Mouse (Mus musculus) kidney, postnatal 4 days (tissue): ENCODE measurements at regions not wholly inside any gene's neighbourhood (a gene's known extent, or its start where the extent isn't known, plus 50 kb on each side); places are given as distances from the start of the nearest gene placed in this dataset.

Experiments
- DNase-seq, 2 experiments: peaks; one replicate each; pipeline ENCODE4 v3.0.0; 2021; ENCODE audit warnings: mixed read lengths in 2 of 2

GRCm38 (mm10) chr3:15118634-15119356 is 213.3 kb downstream of the Gm9733 start:
- DNase-seq, result no peak

DNA sequence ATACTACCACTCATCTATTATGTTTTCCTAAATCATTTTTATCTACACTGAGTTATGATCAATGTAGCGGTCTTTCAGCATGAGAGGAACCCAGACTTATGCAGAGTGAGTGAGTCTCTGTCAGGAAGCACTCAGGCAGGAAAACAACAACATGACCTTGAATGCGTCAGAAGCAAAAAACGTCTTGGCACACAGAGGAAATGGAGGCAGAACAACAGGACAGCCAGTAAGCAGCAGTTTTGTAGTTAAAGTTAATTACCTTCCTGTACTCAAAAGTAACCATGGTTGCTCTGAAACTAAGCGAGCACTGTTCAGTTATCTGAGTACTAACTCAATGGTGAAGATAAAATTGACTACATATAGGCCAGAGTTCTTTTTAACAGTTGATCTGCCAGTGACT is 205.4 kb downstream of the Gm9733 start:
- no peak for DNase-seq

GRCm38 (mm10) chr3:15128370-15128769 is 203.7 kb downstream of the Gm9733 start:
- no peak for DNase-seq

DNA sequence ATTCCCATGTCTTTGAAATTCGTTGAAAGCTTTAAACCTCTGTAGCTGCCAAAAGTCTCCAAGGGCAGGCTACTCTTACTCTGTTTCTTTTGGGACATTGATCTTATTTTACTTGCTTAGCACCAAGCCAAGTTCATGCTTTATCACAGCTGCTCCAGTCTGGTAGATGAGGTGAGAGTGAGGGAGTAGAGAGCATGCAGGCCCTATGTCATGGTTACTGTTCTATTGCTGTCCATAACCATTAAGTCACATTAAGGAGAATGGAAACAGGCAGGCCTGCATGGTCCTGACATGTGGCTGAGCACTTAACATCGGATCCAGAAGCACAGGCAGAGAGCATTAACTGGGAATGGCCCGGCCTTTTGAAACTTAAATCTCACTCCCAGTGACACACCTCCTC is 203.1 kb downstream of the Gm9733 start:
- DNase-seq, result no peak

DNA sequence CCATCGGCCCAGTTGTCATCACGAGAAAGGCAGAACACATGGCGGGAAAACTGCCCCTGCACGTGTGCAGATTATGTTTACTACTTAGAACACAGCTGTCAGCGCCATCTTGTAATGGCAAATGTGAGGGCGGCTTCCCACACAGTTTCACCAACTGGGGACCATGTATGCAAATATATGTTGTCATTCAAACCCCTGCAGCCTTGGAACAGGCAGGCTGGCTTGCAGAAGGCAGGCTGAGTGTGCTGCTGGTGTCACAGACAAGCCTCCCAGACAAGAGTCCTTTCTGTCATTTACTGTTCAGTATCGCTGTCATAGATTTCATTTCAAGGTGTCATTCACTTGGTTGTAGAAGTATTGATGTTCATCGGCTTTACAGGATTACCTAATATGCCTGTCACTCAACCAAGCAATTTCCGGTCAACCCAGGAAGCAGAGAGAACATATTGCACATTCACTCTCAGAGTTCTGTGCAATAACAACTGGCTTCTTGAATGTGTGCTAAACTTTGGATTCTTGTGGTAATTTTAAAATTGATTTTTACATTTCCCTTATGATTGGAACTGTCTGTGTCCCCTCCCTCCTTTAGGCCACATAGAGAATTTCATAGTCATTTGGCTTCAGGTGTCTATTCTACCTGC is 202.3 kb downstream of the Gm9733 start:
- no peak for DNase-seq

DNA sequence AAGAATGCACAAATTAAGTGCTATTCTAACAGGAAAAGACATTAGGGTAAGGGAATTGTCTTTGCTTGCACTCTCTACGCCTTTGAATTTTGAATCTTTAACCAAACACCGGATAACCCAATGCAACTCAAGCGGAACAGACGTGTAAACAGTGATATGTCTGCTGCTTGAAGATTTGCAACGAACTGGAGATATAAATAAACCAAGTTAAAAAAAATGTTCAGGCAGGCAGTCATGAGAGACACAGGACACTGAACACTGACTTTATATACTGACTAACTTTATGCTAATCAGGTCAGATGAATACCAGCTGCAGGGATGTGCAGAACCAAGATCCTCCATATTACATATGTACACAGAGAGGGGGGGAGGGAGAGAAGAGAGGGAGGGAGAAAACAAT is 200.0 kb downstream of the Gm9733 start:
- DNase-seq, result no peak

DNA sequence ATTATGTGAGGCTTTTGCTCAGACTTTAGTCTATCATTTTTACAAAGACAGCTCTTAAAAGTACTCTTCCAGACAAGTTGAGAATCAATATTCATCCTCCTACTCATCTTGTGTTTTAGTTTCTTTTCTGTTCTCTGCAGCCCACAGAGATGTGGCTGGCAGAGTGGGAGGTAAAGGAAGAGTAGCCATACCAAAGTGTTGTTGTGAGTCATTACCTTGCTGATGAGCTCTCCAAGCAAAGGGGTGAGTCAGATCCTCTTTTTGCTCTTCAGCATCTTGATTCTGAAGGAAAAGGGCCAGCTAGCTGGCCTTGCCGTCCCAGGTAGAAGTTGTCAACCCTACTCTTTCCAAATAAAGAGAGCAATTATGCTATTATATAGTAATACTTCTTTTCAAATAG is 192.6 kb downstream of the Gm9733 start:
- no peak for DNase-seq

DNA sequence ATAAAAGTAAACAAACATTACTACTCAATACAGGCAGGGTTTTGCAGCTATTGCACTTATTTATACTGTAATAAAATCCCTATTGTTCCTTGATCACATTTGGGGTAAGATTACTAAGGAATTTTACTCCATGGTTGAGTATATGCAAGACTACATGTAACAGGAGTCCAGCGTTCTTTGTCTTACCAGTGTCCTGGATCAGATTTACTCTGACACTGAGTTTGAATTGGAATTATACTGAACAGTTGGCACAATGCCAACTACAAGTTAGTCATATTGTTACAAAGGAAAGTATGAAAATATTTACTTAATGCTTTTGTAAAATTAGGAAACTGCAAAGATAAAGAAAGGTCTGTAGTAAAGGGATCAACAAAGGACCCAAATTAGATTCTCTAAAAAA is 178.4 kb downstream of the Gm9733 start:
- no peak for DNase-seq

GRCm38 (mm10) chr3:15154153-15154552 is 177.9 kb downstream of the Gm9733 start:
- DNase-seq, result peak in 1 of 2 experiments; percentile 2

DNA sequence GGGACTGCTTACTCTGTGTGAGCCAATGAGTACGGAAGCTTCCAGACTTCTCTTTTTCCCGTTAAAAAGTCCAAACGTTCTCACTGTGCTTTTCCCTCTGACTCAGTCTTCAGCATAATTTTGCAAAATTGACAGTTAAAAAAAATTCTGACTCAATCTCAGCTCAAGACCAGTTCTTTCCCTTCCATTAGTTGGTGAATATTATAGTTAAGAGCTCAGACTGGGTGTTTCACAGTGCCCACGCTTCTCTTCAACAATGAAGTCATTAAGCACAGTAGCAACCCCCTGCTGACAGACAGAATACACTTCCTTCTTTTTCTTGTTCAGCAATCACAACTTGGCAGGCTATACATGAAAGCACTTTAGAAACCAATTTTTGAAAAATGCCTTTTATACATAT is 175.4 kb downstream of the Gm9733 start:
- DNase-seq, result no peak

DNA sequence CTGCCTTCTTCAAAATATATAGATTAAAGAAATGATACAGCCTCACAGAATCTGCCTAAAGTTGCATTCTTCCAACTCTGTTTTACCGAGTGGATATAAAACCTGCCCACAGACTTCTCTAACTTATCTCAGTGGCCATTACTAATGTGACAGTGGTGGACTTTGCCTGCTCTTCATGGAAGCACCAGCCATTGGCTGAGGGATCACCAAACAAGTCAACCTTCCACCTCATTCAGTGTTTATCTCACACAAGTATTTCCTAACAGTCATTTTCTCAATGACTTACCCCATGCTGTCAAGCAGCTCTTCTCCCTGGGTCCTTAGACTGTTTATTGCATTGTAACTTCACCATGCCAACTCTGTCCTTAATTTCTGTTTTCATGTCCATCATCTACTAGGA is 174.3 kb downstream of the Gm9733 start:
- DNase-seq, result no peak

GRCm38 (mm10) chr3:15158926-15159325 is 173.2 kb downstream of the Gm9733 start:
- DNase-seq, result peak in 1 of 2 experiments; percentile 6

- DNase-seq, result no peak
These were observed 172.0 kb downstream of the Gm9733 start for GRCm38 (mm10) chr3:15159965-15160714.

DNA sequence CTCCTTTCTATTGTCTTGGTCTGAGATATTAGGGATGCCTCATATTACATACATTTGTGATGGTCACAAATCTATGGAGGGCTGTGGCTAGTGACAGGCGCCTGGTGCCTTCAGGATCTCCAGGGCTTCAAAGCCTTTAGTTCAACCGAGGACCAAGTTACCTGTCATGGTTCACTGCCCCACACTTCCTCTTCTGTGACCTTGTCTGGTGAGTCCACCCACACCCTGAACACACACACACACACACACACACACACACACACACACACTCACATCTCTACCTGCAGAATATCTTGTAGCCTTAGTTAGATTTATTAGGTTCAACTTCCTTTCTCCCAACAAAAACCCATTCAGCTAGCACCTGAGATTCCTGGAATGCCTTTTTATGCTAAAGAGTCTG is 156.3 kb downstream of the Gm9733 start:
- DNase-seq, result no peak

- DNase-seq, result no peak
These were observed 152.9 kb downstream of the Gm9733 start for GRCm38 (mm10) chr3:15179079-15179812.

DNA sequence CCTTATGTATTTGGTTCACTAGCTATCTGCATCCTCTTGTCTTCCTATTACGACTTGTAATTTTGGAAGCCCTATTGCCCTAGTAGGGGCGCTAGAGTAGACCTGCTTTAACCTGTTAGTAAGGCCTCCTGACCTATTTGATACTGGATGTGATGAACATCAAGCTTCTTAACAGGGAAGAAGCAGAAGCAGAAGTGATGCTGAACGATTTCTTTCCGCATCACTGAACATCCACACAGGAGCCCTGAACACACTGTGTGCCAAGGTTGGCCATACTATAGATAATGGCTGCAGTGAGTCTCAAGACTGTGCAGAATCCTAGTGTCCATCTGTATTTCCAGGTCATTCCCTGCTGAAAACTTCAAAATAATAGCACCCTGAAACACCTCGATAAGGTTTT is 151.0 kb downstream of the Gm9733 start:
- no peak for DNase-seq

- no peak for DNase-seq
These were observed 145.4 kb downstream of the Gm9733 start for GRCm38 (mm10) chr3:15186731-15187130.

- DNase-seq, result peak; percentile 80 to 84
These were observed 137.7 kb downstream of the Gm9733 start for GRCm38 (mm10) chr3:15194362-15194761.

DNA sequence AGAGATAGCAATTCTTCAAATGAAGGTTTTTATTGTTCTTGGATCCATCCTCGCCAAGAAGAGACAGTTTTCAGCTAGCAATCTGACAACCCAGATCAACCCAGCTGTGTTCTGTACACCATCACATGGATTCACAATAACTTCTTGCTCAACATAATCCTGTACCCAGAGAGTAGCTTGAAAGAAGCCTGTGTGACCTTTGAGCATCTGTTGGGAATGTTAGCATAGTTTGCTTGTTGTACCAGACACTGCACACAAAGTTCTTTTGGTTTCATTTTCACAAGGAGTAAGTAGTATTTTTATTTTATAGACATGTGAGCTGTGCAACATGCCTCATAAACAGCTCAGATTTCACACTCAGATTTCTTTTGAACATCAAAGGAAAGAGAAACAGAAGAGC is 136.0 kb downstream of the Gm9733 start:
- no peak for DNase-seq

GRCm38 (mm10) chr3:15198086-15198485 is 134.0 kb downstream of the Gm9733 start:
- no peak for DNase-seq

GRCm38 (mm10) chr3:15200309-15200708 is 131.8 kb downstream of the Gm9733 start:
- no peak for DNase-seq

DNA sequence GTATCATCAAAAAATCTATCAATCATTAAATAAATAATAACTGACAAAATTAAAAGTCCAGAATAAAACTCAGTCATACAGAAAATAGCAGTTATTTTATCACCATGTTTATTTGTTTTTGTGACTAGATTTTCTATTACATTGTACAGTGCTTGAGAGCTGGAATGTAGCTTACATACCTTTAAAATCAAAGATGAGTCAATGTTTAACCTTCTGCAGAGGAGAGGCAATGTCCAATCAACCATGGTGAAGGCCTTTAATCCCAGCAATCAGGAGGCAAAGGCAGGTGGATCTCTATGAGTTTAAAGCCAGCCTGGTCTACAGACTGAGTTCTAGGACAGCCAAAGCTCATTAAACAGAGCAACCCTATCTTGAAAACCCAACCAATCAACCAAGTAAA is 131.1 kb downstream of the Gm9733 start:
- DNase-seq, result no peak

DNA sequence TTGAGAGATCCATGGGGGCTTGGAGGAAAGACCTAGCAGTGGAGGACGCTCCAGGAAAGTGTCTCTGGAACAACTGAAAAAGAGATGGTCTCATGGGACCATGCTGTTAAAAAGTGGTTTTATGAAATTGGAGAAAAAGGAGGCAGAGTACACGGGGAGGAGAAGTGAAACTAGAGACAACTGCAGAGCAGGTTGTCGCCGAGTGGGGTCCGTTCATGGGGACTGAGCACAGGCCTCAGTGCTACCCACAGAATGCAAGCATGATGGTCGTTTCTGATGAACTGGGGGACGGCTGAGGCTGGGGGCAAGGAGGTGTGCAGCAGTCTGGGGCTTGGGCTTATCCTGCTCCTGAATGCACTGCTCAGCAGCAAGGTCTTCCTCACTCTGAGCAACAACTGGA is 129.3 kb downstream of the Gm9733 start:
- DNase-seq, result no peak
